ENCODE assay signal across 14 mouse cellular contexts in the genomic region with DNA sequence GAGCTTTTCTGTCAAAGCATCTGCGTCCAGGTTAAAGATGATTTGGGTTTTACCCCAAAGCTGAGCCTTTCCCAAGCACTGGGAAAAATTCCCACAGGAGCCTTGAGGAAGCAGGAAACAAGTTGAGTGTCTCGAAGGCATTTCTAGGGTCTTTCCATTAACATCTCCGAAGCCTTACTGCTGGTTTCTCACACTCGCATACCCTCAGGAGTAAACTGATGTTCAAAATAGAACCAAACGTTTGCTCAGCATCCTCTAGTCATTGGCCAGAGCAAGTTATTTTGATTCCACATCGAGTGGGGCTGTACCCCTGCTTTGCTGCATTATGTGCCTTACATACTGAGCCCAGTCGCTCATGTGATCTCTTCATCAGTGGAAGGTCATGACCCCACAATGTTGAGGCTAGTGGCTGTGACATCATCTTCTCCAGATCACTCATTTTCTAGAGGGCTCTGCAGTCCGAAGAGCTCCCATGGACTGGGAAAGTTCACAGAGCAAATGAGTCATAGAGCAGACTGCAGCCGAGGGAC.
DNase-seq lines count a peak whose midpoint lies in the region.
"Had no signal": no experiment of that assay in that cellular context is flagged by ENCODE, and none has a peak within 500 bp of the region (broad histone marks: within the 10 kb centered on the region; RNA-seq: fewer than 3 reads in every experiment).

No protein-coding gene starts in this region.

- intact Hi-C loops in heart, postnatal 25 days (cut with DNase I), result loop anchor here (5.0 to 10.0 kb wide), 3 partner anchors 198 to 855 kb away; partner anchors contain the start of gene Cxcl12

- peak; percentile 4 for DNase-seq in adrenal gland, adult 2 months
- DNase-seq in adrenal gland, postnatal 10 days, result no peak
- DNase-seq in heart, adult 18-20 months, result peak; percentile 8 to 16
- DNase-seq in heart, postnatal 25 days (ENCODE audit: low spot score), result no peak
- DNase-seq in MN1 (ENCODE audit: low spot score), result peak; percentile 11
- peak; percentile 40 for DNase-seq in skeletal muscle tissue, adult 2 months (ENCODE audit: low read depth, low spot score)
- no peak for DNase-seq in left cerebral cortex, adult 11 months (ENCODE audit: low spot score)
- DNase-seq: adrenal gland, postnatal 25 days; cerebellum, adult 11-12 months; cerebellum, adult 9-10 months; forebrain, postnatal 0 days; gastrocnemius, postnatal 25 days; heart, postnatal 10 days; kidney, adult 8-10 months had no signal

Comparison
In these comparisons a context has a peak if more than half of its experiments do, and no peak if none do; other contexts are left out.
1. DNase-seq: peak in adrenal gland, adult 2 months (single experiment), heart, adult 18-20 months (2 of 2), MN1 (single experiment) and skeletal muscle tissue, adult 2 months (single experiment); none in adrenal gland, postnatal 10 days (single experiment), heart, postnatal 25 days (single experiment) and left cerebral cortex, adult 11 months (single experiment).